Mouse (Mus musculus) cerebellum, adult 9-11 months (tissue): ENCODE results near the gene Smarcc1.
A peak's percentile ranks its signal among the peaks of the same experiment; 100 is the strongest.

Experiments used
- DNase-seq: peaks from one replicate; pipeline ENCODE4 v3.0.0; 2022

The Smarcc1 gene

GRCm38 (mm10) chr9:110243221-110243833, 125.8 kb downstream of the Smarcc1 start, which contains the start of gene Cspg5:
Gene Cspg5, plus strand, starts transcription at chr9:110243783.
- no peak for DNase-seq

- no peak for DNase-seq
These were observed 127.0 kb downstream of the Smarcc1 start for GRCm38 (mm10) chr9:110244567-110244888.

DNA sequence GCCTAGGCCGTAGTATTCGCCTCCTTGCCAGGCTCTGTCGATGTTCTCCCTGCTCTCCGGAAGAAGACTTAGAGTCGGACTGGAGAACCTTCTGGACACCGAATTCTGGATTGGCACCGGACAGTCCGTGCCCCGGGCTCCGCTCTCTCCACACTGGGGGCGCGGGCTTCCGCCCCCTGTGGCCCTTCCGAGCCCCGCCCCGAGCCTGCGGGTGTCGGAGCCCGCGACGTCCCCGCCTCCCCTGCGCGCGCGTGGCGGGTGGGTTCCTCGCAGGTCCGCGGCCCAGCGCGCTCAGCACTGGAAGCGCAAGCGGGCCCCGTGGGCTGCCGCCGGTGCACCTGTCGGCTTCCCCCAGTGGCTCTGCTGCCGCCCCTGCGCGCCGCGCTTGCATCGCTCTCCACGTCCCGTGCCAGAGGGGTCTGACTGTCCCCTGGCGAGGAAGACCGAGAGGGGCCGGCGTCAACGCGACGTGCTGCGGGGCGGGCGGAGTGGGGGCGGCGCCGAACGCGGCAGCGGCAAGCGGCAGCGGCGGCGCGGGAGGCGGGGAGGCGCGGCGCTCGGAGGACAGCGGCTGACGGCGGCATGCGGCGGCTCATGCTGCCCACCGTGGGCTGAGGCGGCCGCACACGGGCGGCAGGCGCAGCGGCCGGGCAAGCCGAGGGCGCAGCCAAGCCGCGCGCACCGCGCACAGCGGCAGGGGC, 127.5 kb downstream of the Smarcc1 start:
- peak; percentile 80 for DNase-seq

DNA sequence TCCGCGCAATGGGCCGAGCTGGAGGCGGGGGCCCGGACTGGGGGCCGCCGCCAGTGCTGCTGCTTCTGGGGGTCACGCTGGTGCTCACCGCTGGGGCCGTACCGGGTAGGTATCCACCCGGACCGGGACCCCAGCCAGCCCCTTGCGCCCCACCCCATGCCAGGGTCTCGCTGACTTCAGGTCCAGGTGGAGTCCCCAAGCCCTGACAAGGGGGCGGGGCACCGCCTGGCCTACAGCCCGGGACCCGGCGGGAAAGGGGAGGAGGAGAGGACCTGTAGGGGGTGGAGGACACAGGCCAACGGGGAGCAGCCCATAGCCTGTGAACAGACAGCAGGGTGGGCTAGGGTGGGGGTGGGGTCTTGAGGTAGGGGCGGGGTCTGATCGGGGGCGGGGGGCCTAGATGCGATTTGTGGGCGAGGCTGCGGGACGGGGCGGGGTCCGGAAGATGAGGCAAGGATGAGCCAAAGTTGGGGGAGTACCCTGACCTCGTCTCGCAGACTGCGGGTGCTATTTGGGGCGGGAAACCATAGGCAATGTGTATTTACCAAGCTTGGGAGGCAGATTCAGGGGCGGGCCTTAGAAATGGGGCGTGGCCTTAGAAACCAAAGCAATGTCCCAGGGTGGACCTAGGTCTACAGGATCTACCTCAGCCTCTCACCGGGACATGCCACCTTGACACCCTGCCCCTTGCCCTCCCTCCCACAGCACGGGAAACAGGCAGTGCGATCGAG, 128.2 kb downstream of the Smarcc1 start:
- DNase-seq = peak; percentile 88

DNA sequence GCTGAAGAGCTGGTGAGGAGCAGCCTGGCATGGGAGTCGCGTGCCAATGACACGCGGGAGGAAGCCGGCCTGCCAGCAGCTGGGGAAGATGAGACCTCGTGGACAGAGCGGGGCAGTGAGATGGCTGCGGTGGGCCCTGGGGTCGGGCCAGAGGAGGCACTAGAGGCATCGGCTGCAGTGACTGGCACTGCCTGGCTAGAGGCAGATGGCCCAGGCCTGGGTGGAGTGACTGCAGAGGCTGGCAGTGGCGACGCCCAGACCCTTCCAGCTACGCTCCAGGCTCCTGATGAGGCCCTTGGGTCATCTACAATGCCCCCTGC, 128.8 kb downstream of the Smarcc1 start:
- no peak for DNase-seq

GRCm38 (mm10) chr9:110247049-110247448, 129.5 kb downstream of the Smarcc1 start:
- DNase-seq = peak; percentile 52

- DNase-seq = no peak
These were observed 131.4 kb downstream of the Smarcc1 start for GRCm38 (mm10) chr9:110248861-110249260.

DNA sequence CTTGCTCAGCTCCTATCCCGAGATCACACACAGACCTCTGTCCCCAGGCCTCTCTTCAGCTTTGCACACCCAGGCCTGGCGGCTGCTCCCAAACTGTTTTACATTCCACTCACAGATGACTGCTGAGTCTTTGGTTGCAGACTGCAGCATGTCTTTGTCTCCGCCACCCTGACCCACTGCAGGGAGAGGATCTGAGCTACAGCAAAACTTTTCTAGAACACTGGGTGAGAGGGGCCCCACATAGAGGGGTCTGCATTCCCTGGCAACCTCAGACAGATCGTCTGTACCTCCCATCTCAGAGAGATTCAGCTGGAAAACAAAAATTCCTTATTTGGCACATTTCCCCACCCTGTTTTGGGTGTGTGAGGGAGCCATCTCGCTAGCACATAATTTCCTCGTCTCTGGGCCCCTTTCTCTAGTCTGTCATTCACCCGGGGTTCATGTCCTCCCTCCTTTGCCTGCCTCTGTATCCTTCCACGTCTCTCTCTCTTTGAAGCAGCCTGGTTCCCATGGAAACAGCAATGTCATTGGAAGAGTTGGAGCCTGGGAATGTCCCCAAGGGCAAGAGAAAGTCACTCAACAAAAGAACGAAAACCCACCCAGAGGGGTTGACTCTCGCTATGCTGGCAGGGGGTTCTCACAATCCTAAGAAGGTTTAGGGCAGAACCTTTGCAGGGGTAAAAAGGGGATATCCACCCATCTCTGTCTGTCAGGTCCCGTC, 132.5 kb downstream of the Smarcc1 start:
- peak; percentile 45 for DNase-seq

DNA sequence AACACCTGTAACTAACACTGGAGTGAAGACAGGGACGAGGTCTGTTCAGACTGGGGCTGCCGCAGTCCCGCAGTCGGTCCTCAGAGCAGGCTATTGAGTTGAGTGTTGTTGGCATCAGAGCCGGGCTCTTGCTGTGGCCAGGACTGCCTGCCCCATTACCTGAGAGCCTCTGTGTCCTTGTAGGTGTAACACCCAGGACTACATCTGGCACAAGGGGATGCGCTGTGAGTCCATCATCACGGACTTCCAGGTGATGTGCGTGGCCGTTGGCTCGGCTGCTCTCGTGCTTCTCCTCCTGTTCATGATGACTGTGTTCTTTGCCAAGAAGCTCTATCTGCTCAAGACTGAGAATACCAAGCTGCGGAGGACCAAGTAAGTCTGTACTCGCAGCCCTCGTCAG, 133.3 kb downstream of the Smarcc1 start:
- DNase-seq = no peak

- no peak for DNase-seq
These were observed 138.0 kb downstream of the Smarcc1 start for GRCm38 (mm10) chr9:110255407-110256019.

DNA sequence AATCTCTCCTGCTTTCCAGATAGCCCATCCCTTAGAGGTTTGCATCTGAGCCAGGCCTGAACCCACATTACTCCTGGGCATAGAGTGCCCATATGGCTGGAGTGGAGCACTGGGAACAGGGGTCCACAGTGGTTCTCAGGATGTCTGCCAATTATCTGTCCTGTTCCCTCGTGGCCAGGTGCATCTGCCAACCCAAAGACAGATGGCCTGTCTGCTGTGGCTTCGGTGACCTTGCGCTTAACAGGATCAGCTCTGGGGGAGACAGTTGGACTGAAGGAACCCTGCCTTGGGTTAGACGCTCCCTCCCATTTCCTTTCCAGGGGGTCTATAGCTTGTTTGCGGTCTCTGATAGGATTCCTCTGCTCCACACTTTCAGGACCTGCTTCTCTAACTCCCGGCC, 141.1 kb downstream of the Smarcc1 start:
- peak; percentile 81 for DNase-seq

GRCm38 (mm10) chr9:110259118-110259517, 141.6 kb downstream of the Smarcc1 start:
- DNase-seq = no peak

- DNase-seq = no peak
These were observed 145.7 kb downstream of the Smarcc1 start for GRCm38 (mm10) chr9:110263181-110263580.

- no peak for DNase-seq
These were observed 147.5 kb downstream of the Smarcc1 start for GRCm38 (mm10) chr9:110264991-110265390.

DNA sequence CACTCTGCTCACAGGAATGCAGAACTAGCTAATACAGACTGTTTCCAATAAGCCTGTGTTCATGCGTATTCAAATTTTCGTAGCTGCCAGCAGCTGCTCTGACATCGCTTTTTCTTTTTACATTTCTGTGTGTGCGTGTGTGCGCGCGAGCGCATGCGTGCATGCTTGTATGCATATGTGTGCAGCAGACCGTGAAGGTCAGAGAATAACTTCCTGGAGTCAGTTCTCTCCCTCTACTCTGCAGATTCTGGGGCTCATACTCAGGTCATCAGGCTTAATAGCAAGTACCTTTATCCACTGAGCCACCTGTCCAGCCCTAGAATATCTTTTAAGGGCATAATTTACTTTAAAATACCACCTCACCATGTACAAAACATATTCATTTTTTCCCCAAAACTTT, 150.9 kb downstream of the Smarcc1 start:
- no peak for DNase-seq

DNA sequence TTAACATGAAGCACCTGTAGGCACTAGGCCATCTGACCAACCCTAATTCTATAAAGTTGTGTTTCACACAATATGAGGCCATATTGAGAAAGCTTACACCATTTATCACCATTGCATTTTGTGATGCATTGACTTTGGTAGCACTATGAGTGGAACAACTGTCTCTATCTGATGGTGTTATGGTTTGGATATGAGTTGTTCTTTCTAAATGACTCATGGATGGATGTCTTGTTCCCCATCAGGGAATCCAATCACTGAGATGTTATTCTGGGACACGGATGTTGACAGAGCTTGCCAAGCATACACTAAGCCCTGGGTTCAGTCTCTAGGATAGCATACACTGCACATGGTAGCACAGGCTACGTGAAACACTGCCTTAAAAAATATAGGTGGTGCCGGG, 154.8 kb downstream of the Smarcc1 start:
- DNase-seq = no peak

- DNase-seq = no peak
These were observed 156.0 kb downstream of the Smarcc1 start for GRCm38 (mm10) chr9:110273507-110273906.

GRCm38 (mm10) chr9:110275882-110276281, 158.4 kb downstream of the Smarcc1 start:
- DNase-seq = no peak

DNA sequence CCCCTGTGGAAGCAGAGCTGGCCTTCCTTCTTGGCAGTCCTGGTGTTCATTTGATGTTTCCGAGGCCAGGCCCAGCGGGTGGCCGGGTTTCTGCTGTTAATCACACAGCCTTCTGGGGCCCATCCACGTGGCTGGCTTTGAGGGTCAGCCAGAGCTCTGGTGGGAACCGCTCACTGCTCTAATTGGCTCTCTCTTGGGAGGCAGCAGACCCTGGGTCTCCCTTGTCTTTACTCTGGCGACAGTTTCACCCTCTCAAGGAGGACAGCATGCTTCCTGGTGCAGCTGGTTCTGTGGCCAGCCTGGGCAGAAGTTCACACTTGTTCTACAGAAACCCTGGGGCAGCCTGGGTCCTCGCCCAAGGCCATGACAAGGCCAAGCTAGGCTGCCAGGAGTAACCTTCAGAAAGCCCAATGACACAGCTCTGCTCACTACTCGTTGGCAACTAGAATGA, 159.9 kb downstream of the Smarcc1 start:
- DNase-seq = peak; percentile 57

GRCm38 (mm10) chr9:110284075-110284697, 166.7 kb downstream of the Smarcc1 start:
- DNase-seq = peak; percentile 50

- peak; percentile 79 for DNase-seq
These were observed 169.9 kb downstream of the Smarcc1 start for GRCm38 (mm10) chr9:110287321-110287924.
